Mouse (Mus musculus) embryonic facial prominence, embryonic 13.5 days (tissue): ENCODE measurements around the gene Gm10134. TPM values are rescaled to one million over a fixed set of nuclear protein-coding genes. Genes with fewer than 3 reads are reported as not detected.
A peak's percentile ranks its signal among the peaks of the same experiment; 100 is the strongest.

Experiments
- ATAC-seq: fragments of 200-750 bp; cut with Nextera tagmentation; 2 replicates; pipeline ENCODE4 v1.8.0; 2017; ENCODE audit warnings: low read depth; ENCODE audit not compliant: insufficient number of reproducible peaks, insufficient read depth, low FRiP score, low TSS enrichment
- H3K27ac ChIP-seq: fragments of 300-500 bp; sonication (generic); 2 replicates; pipeline ENCODE4 v1.5.1; 2015; ENCODE audit warnings: moderate library complexity, mild to moderate bottlenecking, inconsistent platforms
- H3K27me3 ChIP-seq: fragments of 300-500 bp; sonication (generic); 2 replicates; pipeline ENCODE4 v1.6.1; 2015; ENCODE audit warnings: mild to moderate bottlenecking, inconsistent platforms
- H3K36me3 ChIP-seq: fragments of 300-500 bp; sonication (generic); 2 replicates; pipeline ENCODE4 v1.6.1; 2015; ENCODE audit warnings: mild to moderate bottlenecking, inconsistent platforms
- H3K4me1 ChIP-seq: fragments of 300-500 bp; sonication (generic); 2 replicates; pipeline ENCODE4 v1.6.1; 2015; ENCODE audit warnings: inconsistent platforms
- H3K4me2 ChIP-seq: fragments of 300-500 bp; sonication (generic); 2 replicates; pipeline ENCODE4 v1.6.1; 2015; ENCODE audit warnings: moderate library complexity, mild to moderate bottlenecking, inconsistent platforms
- H3K4me3 ChIP-seq: fragments of 300-500 bp; sonication (generic); 2 replicates; pipeline ENCODE4 v1.5.1; 2015; ENCODE audit warnings: mild to moderate bottlenecking, inconsistent platforms
- H3K9ac ChIP-seq: fragments of 300-500 bp; sonication (generic); 2 replicates; pipeline ENCODE4 v1.6.1; 2015; ENCODE audit warnings: mild to moderate bottlenecking, inconsistent platforms
- H3K9me3 ChIP-seq: fragments of 300-500 bp; sonication (generic); 2 replicates; pipeline ENCODE4 v1.6.1; 2016; ENCODE audit warnings: inconsistent platforms
- WGBS: fragments of 180-500 bp; shearing (Covaris S2); methylation state at CpG from one replicate; pipeline ENCODE4 v1.1.7; 2015; ENCODE audit warnings: mixed read lengths; 5-methylcytosine and 5-hydroxymethylcytosine counted together
- polyA plus RNA-seq: library from polyadenylated mRNA; unstranded; fragments of >200 nt; fragmentation: Nextera tagmentation; extraction: Ambion mirVana; gene quantifications from 2 replicates; pipeline ENCODE4 v1.2.1, GENCODE M21; 2015

The Gm10134 gene
- polyA plus RNA-seq, 1 experiment from 2014 or later, result not detected

GRCm38 (mm10) chr2:28524406-28524805, 18.5 kb downstream of the Gm10134 start:
- Histone ChIP-seq H3K9ac (no peak overlapping the region), H3K9me3 (no peaks in the 10 kb centered on the region), H3K27me3 (no peaks in the 10 kb centered on the region), H3K27ac (no peak overlapping the region), H3K4me2 (no peak overlapping the region), H3K4me3 (no peak overlapping the region), H3K36me3 (peaks cover 6% of the 10 kb centered on the region; the same call in 1 of the 2 replicates), H3K4me1 (peaks cover 76% of the 10 kb centered on the region)
- 77% methylated on average over 10 of the region's 10 CpGs for WGBS
- ATAC-seq, result no peak

- H3K9me3 ChIP-seq, result no peaks in the 10 kb centered on the region
- peaks cover 6% of the 10 kb centered on the region; the same call in 1 of the 2 replicates for H3K36me3 ChIP-seq
- ATAC-seq, result peak; percentile 44; the same call in 1 of the 2 replicates
- H3K9ac ChIP-seq, result peak overlapping the region; percentile 47
- H3K27ac ChIP-seq, result peak overlapping the region; percentile 74
- peaks cover 81% of the 10 kb centered on the region for H3K4me1 ChIP-seq
- 0 out of 2 replicates have a peak overlapping the region, but pooled peaks have one; percentile 3 for H3K4me2 ChIP-seq
- no peak overlapping the region for H3K4me3 ChIP-seq
- no peaks in the 10 kb centered on the region for H3K27me3 ChIP-seq
- 22% methylated on average over 11 of the region's 11 CpGs for WGBS
These were observed 19.5 kb downstream of the Gm10134 start for GRCm38 (mm10) chr2:28525219-28525942.

GRCm38 (mm10) chr2:28525943-28526876, 20.3 kb downstream of the Gm10134 start:
- Histone ChIP-seq H3K4me1 (peaks cover 89% of the 10 kb centered on the region), H3K9me3 (no peaks in the 10 kb centered on the region), H3K9ac (peak overlapping the region; percentile 47), H3K27me3 (no peaks in the 10 kb centered on the region), H3K4me2 (no peak overlapping the region), H3K27ac (peak overlapping the region; percentile 74), H3K36me3 (peaks cover 6% of the 10 kb centered on the region; the same call in 1 of the 2 replicates), H3K4me3 (no peak overlapping the region)
- 42% methylated on average over 12 of the region's 12 CpGs for WGBS
- 0 out of 2 replicates have a peak, but pooled peaks have one; percentile 2 for ATAC-seq

- no peak for ATAC-seq
- peak overlapping the region; percentile 9; the same call in 1 of the 2 replicates for H3K27ac ChIP-seq
- no peak overlapping the region for H3K4me2 ChIP-seq
- no peak overlapping the region for H3K4me3 ChIP-seq
- no peaks in the 10 kb centered on the region for H3K27me3 ChIP-seq
- peak overlapping the region; percentile 27; the same call in 1 of the 2 replicates for H3K9ac ChIP-seq
- H3K4me1 ChIP-seq, result peaks cover 93% of the 10 kb centered on the region
- H3K9me3 ChIP-seq, result no peaks in the 10 kb centered on the region
- WGBS, result 81% methylated on average over 20 of the region's 20 CpGs
- H3K36me3 ChIP-seq, result 0 out of 2 replicates have a peak, but pooled peaks cover under 1% of the 10 kb centered on the region
These were observed 21.8 kb downstream of the Gm10134 start for GRCm38 (mm10) chr2:28527436-28528353.

GRCm38 (mm10) chr2:28528354-28528730, 22.4 kb downstream of the Gm10134 start:
- H3K4me3 ChIP-seq, result no peak overlapping the region
- no peaks in the 10 kb centered on the region for H3K27me3 ChIP-seq
- peak overlapping the region; percentile 9; the same call in 1 of the 2 replicates for H3K27ac ChIP-seq
- H3K9ac ChIP-seq, result no peak overlapping the region
- H3K9me3 ChIP-seq, result no peaks in the 10 kb centered on the region
- no peak for ATAC-seq
- peaks cover 93% of the 10 kb centered on the region for H3K4me1 ChIP-seq
- H3K4me2 ChIP-seq, result no peak overlapping the region
- WGBS, result 79% methylated on average over 7 of the region's 7 CpGs
- H3K36me3 ChIP-seq, result no peaks in the 10 kb centered on the region

- Histone ChIP-seq H3K4me3 (no peak overlapping the region), H3K9me3 (no peaks in the 10 kb centered on the region), H3K27me3 (no peaks in the 10 kb centered on the region), H3K36me3 (no peaks in the 10 kb centered on the region), H3K4me2 (no peak overlapping the region), H3K9ac (0 out of 2 replicates have a peak overlapping the region, but pooled peaks have one; percentile 28), H3K4me1 (peaks cover 92% of the 10 kb centered on the region), H3K27ac (peak overlapping the region; percentile 13; the same call in 1 of the 2 replicates)
- ATAC-seq, result no peak
- WGBS, result 73% methylated on average over 4 of the region's 4 CpGs
These were observed 24.0 kb downstream of the Gm10134 start for GRCm38 (mm10) chr2:28529856-28530255.

- Histone ChIP-seq H3K4me3 (no peak overlapping the region), H3K36me3 (no peaks in the 10 kb centered on the region), H3K4me2 (no peak overlapping the region), H3K27me3 (no peaks in the 10 kb centered on the region), H3K9ac (peak overlapping the region; percentile 57; the same call in 1 of the 2 replicates), H3K27ac (peak overlapping the region; percentile 13; the same call in 1 of the 2 replicates), H3K4me1 (peaks cover 92% of the 10 kb centered on the region), H3K9me3 (no peaks in the 10 kb centered on the region)
- no peak for ATAC-seq
- WGBS, result 66% methylated on average over 7 of the region's 7 CpGs
These were observed 24.4 kb downstream of the Gm10134 start for GRCm38 (mm10) chr2:28530311-28530710.

- Histone ChIP-seq H3K36me3 (0 out of 2 replicates have a peak, but pooled peaks cover 7% of the 10 kb centered on the region), H3K4me1 (peaks cover 96% of the 10 kb centered on the region), H3K4me2 (peak overlapping the region; percentile 83), H3K9ac (peak overlapping the region; percentile 90), H3K9me3 (no peaks in the 10 kb centered on the region), H3K27me3 (no peaks in the 10 kb centered on the region), H3K27ac (peak overlapping the region; percentile 97), H3K4me3 (peak overlapping the region; percentile 72)
- peak; percentile 89 for ATAC-seq
- WGBS, result 3% methylated on average over 49 of the region's 49 CpGs
These were observed 27.3 kb downstream of the Gm10134 start for GRCm38 (mm10) chr2:28532938-28533771.

- H3K9me3 ChIP-seq, result no peaks in the 10 kb centered on the region
- peak overlapping the region; percentile 90 for H3K9ac ChIP-seq
- peak overlapping the region; percentile 83 for H3K4me2 ChIP-seq
- WGBS, result 43% methylated on average over 7 of the region's 7 CpGs
- ATAC-seq, result no peak
- peak overlapping the region; percentile 72 for H3K4me3 ChIP-seq
- peaks cover 96% of the 10 kb centered on the region for H3K4me1 ChIP-seq
- 0 out of 2 replicates have a peak, but pooled peaks cover 10% of the 10 kb centered on the region for H3K36me3 ChIP-seq
- no peaks in the 10 kb centered on the region for H3K27me3 ChIP-seq
- peak overlapping the region; percentile 97 for H3K27ac ChIP-seq
These were observed 28.1 kb downstream of the Gm10134 start for GRCm38 (mm10) chr2:28533901-28534435.
